Mouse (Mus musculus): ENCODE results near the gene Zfhx3.
A peak's percentile ranks its signal among the peaks of the same experiment; 100 is the strongest.

Gene Zfhx3

DNA sequence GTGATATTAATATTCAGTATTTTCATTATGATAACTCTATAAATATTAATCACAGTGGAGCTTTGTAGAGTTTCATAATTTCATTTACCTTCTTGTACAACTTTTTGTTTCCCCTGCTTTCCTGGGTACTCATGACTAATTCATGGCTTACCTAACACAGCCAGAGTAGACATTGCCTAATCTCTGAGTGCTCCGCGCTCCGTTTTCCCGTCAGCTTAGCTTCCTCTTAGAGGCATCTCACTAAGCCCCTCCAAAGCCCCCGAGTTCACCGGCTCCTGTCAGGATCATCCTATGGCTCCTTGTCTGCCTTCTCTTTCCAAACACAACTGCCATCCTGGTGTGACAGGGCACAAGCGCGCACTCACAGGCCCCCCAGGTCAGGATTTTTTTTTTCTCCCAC, 916.6 kb downstream of the Zfhx3 start:
- DNase-seq (ENCODE audit: low spot score in 2 of 2), result no peak

- DNase-seq (ENCODE audit: low spot score in 2 of 2), result peak; percentile 50 to 55
These were observed 917.5 kb downstream of the Zfhx3 start for GRCm38 (mm10) chr8:108859983-108860382.

- no peak for DNase-seq (ENCODE audit: low spot score in 2 of 2)
These were observed 921.0 kb downstream of the Zfhx3 start for GRCm38 (mm10) chr8:108863440-108863839.

- no peak for DNase-seq (ENCODE audit: low spot score in 2 of 2)
These were observed 924.0 kb downstream of the Zfhx3 start for GRCm38 (mm10) chr8:108866430-108866829.

- peak in 1 of 2 experiments; percentile 38 for DNase-seq (ENCODE audit: low spot score in 2 of 2)
These were observed 925.2 kb downstream of the Zfhx3 start for GRCm38 (mm10) chr8:108867482-108868258.

DNA sequence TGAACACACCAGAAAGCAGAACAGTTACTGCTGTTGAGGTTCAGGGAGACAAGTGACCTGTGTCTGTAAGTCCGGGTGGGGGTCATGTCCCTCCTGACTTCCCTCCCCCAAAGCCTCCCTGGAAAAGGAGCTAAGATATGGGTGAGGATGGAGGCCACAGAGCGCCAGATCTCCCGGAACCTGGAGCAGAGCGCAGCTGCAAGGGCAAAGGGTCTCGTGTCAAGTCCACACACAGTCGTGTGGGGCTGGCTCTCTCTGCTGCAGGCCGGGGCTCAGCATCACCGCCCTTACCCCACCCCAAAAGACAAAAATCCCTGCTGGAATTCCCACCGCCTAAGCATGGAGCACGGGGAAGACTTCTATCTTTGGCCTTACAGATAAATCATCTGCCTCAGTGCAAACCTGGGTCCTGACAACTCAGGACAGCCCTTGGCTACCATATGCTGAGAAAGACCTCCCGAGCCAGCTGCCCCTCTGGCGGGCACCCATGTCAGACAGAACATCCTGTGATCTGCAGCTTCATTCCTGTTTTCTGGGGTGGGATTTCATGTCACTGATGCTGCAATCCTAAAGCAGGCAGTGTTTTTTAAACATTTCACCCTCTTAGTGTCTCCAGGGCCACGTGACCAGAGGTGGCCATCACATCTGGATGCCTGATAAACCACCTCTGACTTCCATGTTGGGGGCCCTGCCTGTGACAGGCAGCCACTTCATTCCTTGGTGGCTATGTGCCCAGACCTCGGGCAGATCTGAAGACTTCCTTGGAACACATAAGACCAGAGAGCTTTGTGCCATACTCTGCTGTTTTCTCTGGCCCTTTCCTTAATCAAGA, 926.0 kb downstream of the Zfhx3 start:
- DNase-seq (ENCODE audit: low spot score in 2 of 2), result no peak

DNA sequence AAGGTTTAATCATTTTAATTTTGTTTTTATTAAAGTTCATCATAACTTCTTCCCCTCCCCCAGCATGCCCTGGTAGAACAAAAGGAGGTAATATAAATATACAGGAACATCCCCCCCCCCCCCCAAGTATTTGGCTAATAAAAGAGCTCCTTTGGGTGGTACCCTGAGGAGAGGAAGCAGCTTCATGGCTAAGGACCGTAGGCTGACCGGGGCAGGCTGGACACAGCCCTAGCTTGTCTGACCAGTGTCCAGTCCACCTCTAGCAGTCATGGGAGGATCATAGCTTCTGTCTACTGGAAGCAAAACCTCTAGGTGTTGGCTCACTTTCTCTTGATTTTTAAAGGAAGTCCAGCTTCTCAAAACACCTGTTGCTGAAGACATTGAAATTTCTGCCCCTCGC, 927.0 kb downstream of the Zfhx3 start:
- DNase-seq (ENCODE audit: low spot score in 2 of 2), result no peak

GRCm38 (mm10) chr8:108869935-108870334, 927.5 kb downstream of the Zfhx3 start:
- DNase-seq (ENCODE audit: low spot score in 2 of 2), result no peak

- no peak for DNase-seq (ENCODE audit: low spot score in 2 of 2)
These were observed 927.9 kb downstream of the Zfhx3 start for GRCm38 (mm10) chr8:108870371-108870770.

DNA sequence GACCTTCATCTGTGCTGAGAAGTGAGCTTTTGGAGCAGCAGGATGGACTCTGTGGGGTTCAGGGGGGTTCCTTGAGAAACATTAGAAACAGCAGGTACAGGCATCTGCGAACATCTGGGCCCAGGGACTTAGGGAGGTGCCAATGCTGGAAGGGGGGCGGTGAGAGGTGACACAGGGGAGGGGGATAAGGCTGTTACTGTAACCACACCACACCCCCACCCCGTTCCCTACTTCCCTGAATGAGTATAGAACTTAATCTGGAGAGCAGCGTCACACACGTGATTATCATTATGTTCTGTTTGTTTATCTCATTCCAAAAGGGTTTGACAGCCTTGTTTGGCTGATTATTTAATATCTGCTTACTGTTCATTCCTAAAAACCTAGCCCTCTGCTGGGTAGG, 933.3 kb downstream of the Zfhx3 start:
- no peak for DNase-seq (ENCODE audit: low spot score in 2 of 2)

- no peak for DNase-seq (ENCODE audit: low spot score in 2 of 2)
These were observed 937.7 kb downstream of the Zfhx3 start for GRCm38 (mm10) chr8:108880101-108880500.

DNA sequence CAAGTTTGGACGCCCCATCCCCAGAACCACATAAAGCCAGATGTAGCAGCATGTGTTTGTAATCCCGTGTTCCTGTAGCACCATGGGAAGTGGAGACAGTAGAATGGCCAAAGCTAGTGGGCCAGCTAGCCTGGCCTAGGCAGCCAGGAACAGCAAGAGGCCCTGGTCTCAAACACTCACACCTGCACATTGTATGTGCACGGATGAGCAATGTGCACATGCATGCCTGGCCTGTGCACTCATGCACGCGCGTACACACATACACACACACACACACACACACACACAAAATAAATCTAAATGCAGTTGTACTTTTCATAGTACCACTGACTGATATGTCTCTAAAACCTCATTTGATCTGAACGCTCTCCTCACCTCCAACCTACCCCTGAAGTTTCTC, 938.9 kb downstream of the Zfhx3 start:
- no peak for DNase-seq (ENCODE audit: low spot score in 2 of 2)

GRCm38 (mm10) chr8:108882073-108882472, 939.6 kb downstream of the Zfhx3 start:
- no peak for DNase-seq (ENCODE audit: low spot score in 2 of 2)

GRCm38 (mm10) chr8:108883381-108883780, 940.9 kb downstream of the Zfhx3 start:
- DNase-seq (ENCODE audit: low spot score in 2 of 2), result no peak

DNA sequence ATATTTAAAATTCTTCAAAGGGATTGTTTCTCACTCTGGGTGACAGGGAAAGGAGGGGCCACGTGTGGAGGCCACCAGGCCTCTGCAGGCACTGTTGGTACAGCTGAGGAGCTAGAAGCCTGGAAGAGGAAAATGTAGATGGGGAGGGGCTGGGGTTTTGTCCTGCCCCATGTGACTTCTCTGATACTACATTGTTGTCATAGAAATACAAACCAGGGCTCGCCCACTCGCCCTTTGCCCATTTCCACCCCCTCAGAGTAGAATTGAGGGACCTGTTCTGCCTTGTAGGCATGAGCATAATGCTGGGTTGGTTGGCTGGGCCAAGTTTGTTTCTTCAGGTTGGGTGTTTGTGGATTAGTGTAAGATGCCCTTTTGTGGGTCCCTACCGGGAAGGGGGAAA, 942.5 kb downstream of the Zfhx3 start:
- no peak for DNase-seq (ENCODE audit: low spot score in 2 of 2)

DNA sequence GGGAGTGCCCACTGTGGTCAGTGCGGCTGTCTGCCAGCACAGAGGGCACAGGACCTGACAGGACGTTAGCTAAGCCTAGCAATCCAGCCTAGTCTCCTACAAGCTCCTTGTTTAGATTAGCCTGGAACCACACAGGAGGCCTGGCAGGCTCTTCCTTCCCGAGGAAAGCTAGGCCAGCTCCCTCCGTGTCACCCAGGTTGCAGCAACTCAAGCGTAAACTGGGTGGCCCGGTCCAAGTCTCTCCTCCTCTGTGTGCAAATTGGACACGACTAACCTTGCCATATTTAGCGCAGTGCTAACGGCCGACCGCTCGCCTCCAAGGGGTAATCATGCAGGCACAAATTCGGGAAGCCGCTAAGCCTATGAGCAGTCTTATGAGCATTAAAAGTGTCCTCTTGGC, 943.0 kb downstream of the Zfhx3 start:
- DNase-seq (ENCODE audit: low spot score in 2 of 2), result peak in 1 of 2 experiments; percentile 42

DNA sequence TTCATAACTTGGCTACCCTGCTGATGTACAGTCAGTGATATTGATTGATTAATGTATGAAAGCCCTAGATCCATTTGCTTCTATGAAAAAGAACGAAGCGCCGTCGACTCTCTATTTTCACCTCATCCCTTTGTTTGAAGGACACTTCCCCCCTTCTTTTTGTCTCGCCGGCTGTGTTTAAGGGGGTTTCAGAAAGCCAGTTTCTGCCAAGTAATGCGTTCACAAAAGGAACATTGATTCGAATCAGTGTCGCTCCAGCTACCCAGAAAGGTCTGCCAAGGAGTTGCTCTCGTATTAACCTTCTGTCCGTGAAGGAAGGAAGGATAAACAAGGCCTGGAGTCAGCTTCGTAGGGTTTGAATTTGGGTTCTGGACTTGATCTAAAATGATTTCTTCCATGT, 943.4 kb downstream of the Zfhx3 start:
- no peak for DNase-seq (ENCODE audit: low spot score in 2 of 2)

- peak; percentile 81 to 86 for DNase-seq (ENCODE audit: low spot score in 2 of 2)
These were observed 944.3 kb downstream of the Zfhx3 start for GRCm38 (mm10) chr8:108886599-108887255.

GRCm38 (mm10) chr8:108887256-108887615, 944.8 kb downstream of the Zfhx3 start:
- DNase-seq (ENCODE audit: low spot score in 2 of 2), result no peak

DNA sequence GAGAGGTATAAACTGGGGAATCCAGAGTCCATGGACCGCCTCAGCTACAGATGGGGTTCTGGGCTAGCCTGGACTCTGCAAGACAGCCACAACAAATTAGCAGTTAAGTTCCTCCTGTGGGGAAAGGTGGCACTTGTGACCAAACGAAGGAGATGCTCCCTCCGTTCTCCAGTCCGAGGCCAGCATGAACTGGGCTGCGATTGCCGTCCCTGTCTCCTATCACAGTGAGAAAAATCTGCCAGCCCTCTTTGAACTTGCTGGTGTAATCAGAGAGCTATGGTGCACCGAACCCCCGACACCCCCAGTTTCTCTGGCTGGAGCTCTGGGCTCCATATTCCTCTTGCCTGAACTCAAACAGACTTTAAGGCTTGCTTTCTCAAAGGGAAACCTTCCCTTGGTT, 945.4 kb downstream of the Zfhx3 start:
- no peak for DNase-seq (ENCODE audit: low spot score in 2 of 2)

- no peak for DNase-seq (ENCODE audit: low spot score in 2 of 2)
These were observed 946.5 kb downstream of the Zfhx3 start for GRCm38 (mm10) chr8:108888924-108889323.

DNA sequence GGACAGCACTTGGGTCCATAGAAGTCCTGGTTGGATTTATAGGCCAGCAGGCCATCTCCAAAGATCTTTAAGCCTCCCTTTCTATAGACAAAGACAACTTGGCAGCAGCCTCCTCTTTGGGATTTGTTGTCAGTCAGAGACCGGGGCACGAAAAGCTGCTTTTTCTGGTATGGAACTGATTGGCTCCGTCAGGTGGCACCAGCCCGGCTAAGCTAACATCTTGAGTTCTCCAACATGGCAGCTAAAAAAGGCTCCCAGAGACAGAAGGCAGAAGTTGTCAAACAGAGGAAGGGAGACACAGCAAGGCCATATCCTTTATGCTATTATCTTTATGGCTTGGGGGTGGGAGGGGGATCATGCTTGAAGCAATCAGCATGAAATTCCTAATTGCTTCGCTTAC, 947.0 kb downstream of the Zfhx3 start:
- DNase-seq (ENCODE audit: low spot score in 2 of 2), result no peak

DNA sequence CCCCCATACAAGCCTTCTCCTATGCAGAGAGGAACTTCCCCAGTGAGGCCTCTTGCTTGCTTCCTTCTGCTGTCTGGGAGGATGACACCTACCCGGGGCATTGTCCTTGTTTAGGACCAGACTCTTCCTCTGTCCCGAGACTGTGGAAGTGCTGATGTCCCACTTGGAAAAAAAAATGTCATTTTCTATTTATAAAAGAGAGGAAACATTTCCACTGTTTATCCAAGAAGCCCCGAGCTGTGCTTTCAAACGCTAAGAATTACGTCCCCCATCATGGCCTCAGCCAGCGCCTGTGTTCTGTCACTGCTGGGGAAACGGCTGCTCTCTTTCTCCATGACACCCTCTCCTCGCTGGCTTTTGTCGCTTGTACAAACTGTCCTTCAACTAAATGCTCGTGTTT, 951.8 kb downstream of the Zfhx3 start:
- DNase-seq (ENCODE audit: low spot score in 2 of 2), result no peak

All from heart, adult 9 months (tissue).